Mouse (Mus musculus) ES-Bruce4 (cell line): ENCODE measurements around the gene Dpep3.

Source experiments
- CTCF ChIP-seq: IDR thresholded peaks from one replicate; pipeline ENCODE4 v1.8.1; 2011; ENCODE audit warnings: low read depth, low read length
- EP300 ChIP-seq: IDR thresholded peaks from 2 replicates; pipeline ENCODE4 v1.6.1; 2011; ENCODE audit warnings: low read depth, low read length; ENCODE audit not compliant: insufficient read depth
- POLR2A ChIP-seq: IDR thresholded peaks from one replicate; pipeline ENCODE4 v1.8.1; 2011; ENCODE audit warnings: low read length; ENCODE audit not compliant: insufficient read depth

DNA sequence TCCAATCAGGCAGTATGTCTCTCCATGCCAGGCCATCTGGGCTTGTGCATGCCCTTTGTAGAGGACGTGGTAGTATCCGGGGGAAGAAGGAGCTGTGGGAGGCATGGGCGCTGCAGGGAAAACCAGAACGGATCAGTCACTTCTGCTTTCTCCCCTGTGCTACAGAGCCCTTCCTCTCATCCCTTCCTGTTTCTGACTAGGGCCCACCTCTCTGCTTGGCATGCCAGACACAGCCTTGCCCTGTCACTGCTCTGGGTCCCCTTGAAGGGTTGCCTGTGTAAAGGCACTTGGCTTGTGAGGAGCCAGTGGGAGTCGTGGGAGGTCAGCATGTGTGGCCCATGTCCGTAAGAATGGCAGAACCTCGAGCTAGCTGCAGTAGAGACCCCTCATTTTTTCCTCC, 17.1 kb upstream of the Dpep3 start:
- TF ChIP-seq CTCF (no peak), POLR2A (no peak), EP300 (no peak)
